Mouse (Mus musculus): ENCODE measurements at regions not wholly inside any gene's neighbourhood (a gene's known extent, or its start where the extent isn't known, plus 50 kb on each side); places are given as distances from the start of the nearest gene placed in this dataset.
A peak's percentile ranks its signal among the peaks of the same experiment; 100 is the strongest.

DNA sequence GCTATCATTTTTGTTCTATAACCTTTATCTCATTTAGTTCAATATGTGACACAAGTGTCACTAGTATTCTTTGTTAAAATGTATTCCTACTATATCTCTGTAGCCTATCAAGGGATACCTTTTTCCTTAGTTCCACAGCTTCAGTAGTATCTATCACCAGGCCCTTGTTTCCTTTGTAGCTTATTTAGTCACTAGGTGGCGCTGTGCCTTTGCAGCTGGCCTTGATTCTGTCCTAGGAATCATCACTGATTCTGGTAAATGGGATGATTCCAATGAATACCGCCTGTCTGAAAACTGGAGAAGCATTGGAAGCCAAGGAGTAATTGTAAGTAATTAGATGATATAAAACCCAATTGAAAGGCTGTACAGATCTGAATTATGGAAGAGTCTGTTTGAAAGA, 139.3 kb downstream of the Dcaf12l2 start:
- peak in 1 of 2 experiments; percentile 3 for DNase-seq
